8 mouse cellular contexts compared by ENCODE assay signal in genomic region chr1:133423543-133424480, GRCm38 (mm10). TPM values are rescaled to one million over a fixed set of nuclear protein-coding genes. Genes with fewer than 3 reads are reported as not detected.
DNase-seq lines count a peak whose midpoint lies in the region; ATAC-seq and TF ChIP-seq lines count a peak whose summit lies in the region.

Gene Sox13 (minus strand): TSS chr1:133424377.

- H3K4me3 ChIP-seq in intestine, postnatal 0 days (ENCODE audit: low read depth, low read length): peak within 1 kb of the TSS; percentile 84
- peak within 1 kb of the TSS; percentile 75 for H3K4me3 ChIP-seq in midbrain, postnatal 0 days (ENCODE audit: low read depth, low read length)

- WGBS in intestine, postnatal 0 days: under 1% methylated on average over 113 of the region's 128 CpGs
- WGBS in midbrain, postnatal 0 days: under 1% methylated on average over 97 of the region's 128 CpGs

- DNase-seq in cerebellum, adult 9-11 months: peak; percentile 11
- no peak for DNase-seq in cerebellum, adult 11-12 months
- peak; percentile 86 for DNase-seq in embryo, embryonic 10 days (ENCODE audit: low spot score)
- no peak for DNase-seq in gonadal fat pad, adult 2 months (ENCODE audit: low read depth)
- peak; percentile 66 for DNase-seq in liver
- DNase-seq in midbrain, postnatal 0 days (ENCODE audit: low spot score): peak; percentile 76
- DNase-seq in testis, postnatal 14 days (ENCODE audit: low spot score): peak; percentile 62

- peak within 1 kb of the TSS; percentile 79 for H3K4me2 ChIP-seq in intestine, postnatal 0 days (replicated peaks; ENCODE audit: low read depth)
- H3K4me2 ChIP-seq in midbrain, postnatal 0 days (ENCODE audit: low read depth, low read length, poor library complexity, severe bottlenecking): peak within 1 kb of the TSS; percentile 100

- H3K9me3 ChIP-seq in intestine, postnatal 0 days (ENCODE audit: control insufficient read depth): no peaks in the 10 kb centered on the region
- no peaks in the 10 kb centered on the region for H3K9me3 ChIP-seq in midbrain, postnatal 0 days (ENCODE audit: low read length)

- no peak for TF ChIP-seq CTCF in intestine, postnatal 0 days (IDR thresholded peaks at IDR 0.05; ENCODE audit: low read depth)
- no peak for TF ChIP-seq CTCF in midbrain, postnatal 0 days (IDR thresholded peaks at IDR 0.05)

- peaks cover 11% of the 10 kb centered on the region for H3K4me1 ChIP-seq in intestine, postnatal 0 days (replicated peaks; ENCODE audit: control insufficient read depth, insufficient read depth, low read length)
- H3K4me1 ChIP-seq in midbrain, postnatal 0 days (ENCODE audit: insufficient read depth, low read length): no peaks in the 10 kb centered on the region; the same call in 1 of the 2 replicates

- H3K27me3 ChIP-seq in intestine, postnatal 0 days (replicated peaks; ENCODE audit: control insufficient read depth, insufficient read depth, low read length): no peaks in the 10 kb centered on the region
- H3K27me3 ChIP-seq in midbrain, postnatal 0 days (ENCODE audit: insufficient read depth, low read length): no peaks in the 10 kb centered on the region

- H3K27ac ChIP-seq in intestine, postnatal 0 days (ENCODE audit: low read depth, low read length): peak within 1 kb of the TSS; percentile 96
- peak within 1 kb of the TSS; percentile 74 for H3K27ac ChIP-seq in midbrain, postnatal 0 days (ENCODE audit: low read depth, low read length)

- H3K9ac ChIP-seq in intestine, postnatal 0 days (ENCODE audit: low read depth, low read length): peak within 1 kb of the TSS; percentile 90
- H3K9ac ChIP-seq in midbrain, postnatal 0 days (replicated peaks; ENCODE audit: low read length, poor library complexity, severe bottlenecking): peak within 1 kb of the TSS; percentile 61

- H3K36me3 ChIP-seq in intestine, postnatal 0 days (ENCODE audit: control insufficient read depth, insufficient read depth): no peaks in the 10 kb centered on the region
- H3K36me3 ChIP-seq in midbrain, postnatal 0 days (ENCODE audit: insufficient read depth, low read length): no peaks in the 10 kb centered on the region

- peak; percentile 65 for ATAC-seq in intestine, postnatal 0 days
- ATAC-seq in midbrain, postnatal 0 days (ENCODE audit: low FRiP score): peak; percentile 71

RNA-seq across cellular contexts. Expression of gene Sox13, which starts in this region (rescaled TPM):
- polyA plus RNA-seq in gonadal fat pad, adult 2 months (2012; rRNA removed): 45.6 and 61.2 TPM in 2 replicates
- polyA plus RNA-seq in intestine, postnatal 0 days (2015; fragmentation: Nextera tagmentation; extraction: Ambion mirVana): 12.3 and 12.6 TPM in 2 replicates
- 16.5 and 17.3 TPM in 2 replicates for total RNA-seq in midbrain, postnatal 0 days (2014; rRNA removed)
- polyA plus RNA-seq in midbrain, postnatal 0 days (2015; fragmentation: Nextera tagmentation; extraction: Ambion mirVana): 3.3 and 4.7 TPM in 2 replicates

Comparison
In these comparisons a context has a peak if more than half of its experiments do, and no peak if none do; other contexts are left out.
1. DNase-seq: peak in cerebellum, adult 9-11 months (single experiment), embryo, embryonic 10 days (single experiment), liver (single experiment), midbrain, postnatal 0 days (single experiment) and testis, postnatal 14 days (single experiment); none in cerebellum, adult 11-12 months (single experiment) and gonadal fat pad, adult 2 months (single experiment).